Mouse (Mus musculus): ENCODE data around the gene Hoxb3. TPM values are rescaled to one million over a fixed set of nuclear protein-coding genes. Genes with fewer than 3 reads are reported as not detected.

Hoxb3 gene
- polyA plus RNA-seq, 1 experiment from 2014 or later = 9.6 TPM

GRCm38 (mm10) chr11:96292565-96293301, 30.4 kb upstream of the Hoxb3 start:
- H3K4me1 ChIP-seq (replicated peaks) = no peaks in the 10 kb centered on the region
- DNase-seq (ENCODE audit: low spot score) = no peak
- under 1% methylated on average over 12 of the region's 12 CpGs for WGBS

DNA sequence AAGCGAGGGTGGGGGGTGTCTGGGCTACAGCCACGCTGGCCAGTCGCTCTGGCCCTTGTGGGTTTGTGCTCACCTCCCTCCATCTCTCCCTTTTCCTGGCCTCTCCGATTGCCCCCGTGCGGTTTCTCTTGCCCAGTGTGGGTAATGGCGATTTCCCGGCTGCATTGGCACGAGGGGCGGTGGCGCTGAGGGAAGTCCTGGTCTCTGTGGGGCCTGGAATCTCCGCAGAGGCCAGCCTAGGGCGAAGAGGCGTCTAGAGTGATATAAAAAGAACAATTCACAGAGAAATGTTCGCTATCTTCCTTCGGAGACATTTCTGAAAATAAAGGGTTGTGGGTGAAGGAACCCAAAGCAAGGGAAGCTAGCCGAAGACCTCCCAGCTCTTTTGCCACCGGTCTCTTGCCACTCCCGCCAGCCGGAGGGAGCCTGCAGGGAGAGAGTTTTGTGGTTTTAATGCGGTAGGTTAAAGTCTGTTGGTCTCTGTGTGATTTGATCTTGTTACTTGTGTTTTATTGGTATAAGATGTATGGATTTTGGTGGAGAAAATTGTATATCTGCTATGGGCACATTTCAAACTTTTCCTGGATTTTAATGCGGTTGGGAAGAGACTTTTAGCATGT, 29.7 kb upstream of the Hoxb3 start:
- H3K4me1 ChIP-seq (replicated peaks) = no peaks in the 10 kb centered on the region
- no peaks in the 10 kb centered on the region for H3K36me3 ChIP-seq
- WGBS = 1% methylated on average over 22 of the region's 22 CpGs
- no peaks in the 10 kb centered on the region for H3K9me3 ChIP-seq
- H3K4me3 ChIP-seq = no peak overlapping the region
- H3K27ac ChIP-seq = no peak overlapping the region
- H3K27me3 ChIP-seq (ENCODE audit: insufficient read depth, poor library complexity, severe bottlenecking) = peaks cover 100% of the 10 kb centered on the region
- no peak for DNase-seq (ENCODE audit: low spot score)

More at GRCm38 (mm10) chr11:96292565-96293301, 30.4 kb upstream of the Hoxb3 start:
- Histone ChIP-seq H3K36me3 (no peaks in the 10 kb centered on the region), H3K4me3 (no peak overlapping the region), H3K9me3 (no peaks in the 10 kb centered on the region), H3K27me3 (ENCODE audit: insufficient read depth, poor library complexity, severe bottlenecking) (peaks cover 100% of the 10 kb centered on the region), H3K27ac (no peak overlapping the region)

DNA sequence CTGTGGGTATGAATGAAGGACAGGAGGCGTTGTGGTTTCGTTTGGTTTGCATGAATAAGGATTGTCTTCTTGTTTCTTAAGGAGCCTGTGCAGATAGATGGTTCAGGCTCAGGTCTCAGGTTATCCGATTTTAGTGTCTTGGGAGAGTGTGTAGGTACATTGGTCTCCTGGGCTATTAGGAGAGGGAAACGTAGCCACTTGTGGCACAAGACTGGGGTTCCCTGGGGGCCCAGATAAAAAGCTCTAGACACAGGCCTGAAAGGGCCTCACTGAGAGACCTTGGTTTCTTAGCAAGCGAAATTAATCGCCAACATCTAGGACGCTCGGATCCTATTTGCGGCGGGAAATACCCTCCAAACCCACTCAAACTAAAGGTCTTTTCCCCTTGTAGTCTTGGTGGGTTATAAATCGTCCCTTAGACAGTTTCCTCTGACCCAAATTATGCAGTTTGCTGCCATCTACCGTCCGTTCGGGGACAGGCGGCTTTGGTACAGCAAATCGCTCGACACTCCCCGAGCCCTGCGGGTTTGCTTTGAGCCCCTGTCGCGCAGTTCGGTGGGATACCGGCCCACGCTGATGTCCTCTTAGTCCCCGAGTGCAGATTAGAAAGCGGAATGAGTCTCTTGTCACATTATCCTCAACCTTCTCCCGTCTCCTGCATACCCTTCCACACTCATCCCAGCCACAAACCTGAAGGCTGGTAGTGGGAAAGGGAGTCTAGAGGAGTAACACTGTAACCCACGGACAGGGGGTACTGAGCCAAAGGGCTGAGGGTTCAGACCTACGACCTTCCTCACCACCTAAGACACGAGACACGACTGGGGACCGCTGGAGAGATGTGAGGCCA, 28.7 kb upstream of the Hoxb3 start:
- no peak overlapping the region for H3K27ac ChIP-seq
- H3K4me3 ChIP-seq = no peak overlapping the region
- WGBS = 1% methylated on average over 32 of the region's 32 CpGs
- no peaks in the 10 kb centered on the region for H3K36me3 ChIP-seq
- peak; percentile 85 for DNase-seq (ENCODE audit: low spot score)
- peaks cover 100% of the 10 kb centered on the region for H3K27me3 ChIP-seq (ENCODE audit: insufficient read depth, poor library complexity, severe bottlenecking)
- H3K9me3 ChIP-seq = no peaks in the 10 kb centered on the region
- peaks cover 5% of the 10 kb centered on the region; the same call in 1 of the 2 replicates for H3K4me1 ChIP-seq (replicated peaks)

DNA sequence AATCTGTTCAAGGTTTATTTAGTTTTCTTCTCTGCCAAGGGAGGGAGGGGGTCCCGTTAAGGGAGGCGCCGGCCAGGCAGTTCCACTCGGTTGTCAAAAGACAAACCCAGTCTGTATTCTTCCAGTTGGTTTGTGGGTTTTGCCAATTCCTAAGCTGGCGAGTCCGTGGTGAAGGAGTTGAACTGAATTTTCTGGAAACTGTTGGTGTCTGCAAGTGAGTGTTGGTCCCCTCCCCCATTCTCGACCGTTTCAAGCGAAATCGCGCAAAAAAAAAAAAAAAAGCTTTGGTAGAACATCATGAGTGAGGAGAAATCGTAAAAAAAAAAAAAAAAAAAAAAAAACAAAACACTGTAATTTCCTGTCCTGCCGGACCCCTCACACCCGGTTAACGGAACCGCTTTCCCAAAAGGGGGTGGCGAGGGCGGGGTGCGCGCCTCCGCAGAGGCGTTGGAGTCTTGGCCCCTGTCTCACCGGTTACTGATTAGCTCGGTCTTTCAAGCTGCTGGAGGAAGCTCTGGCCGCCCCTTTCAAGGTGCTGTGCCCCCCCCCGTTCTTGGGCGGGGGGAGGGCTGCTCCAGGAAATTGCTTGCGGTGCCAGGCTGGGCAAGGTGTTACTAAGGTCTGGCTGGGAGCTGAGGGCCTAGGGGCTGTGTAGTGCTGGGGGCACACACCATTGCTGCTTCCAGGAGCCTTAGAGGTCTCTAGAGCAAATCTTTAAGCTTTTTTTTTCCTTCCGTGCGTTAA, 27.9 kb upstream of the Hoxb3 start:
- no peak for DNase-seq (ENCODE audit: low spot score)
- Histone ChIP-seq H3K9me3 (no peaks in the 10 kb centered on the region), H3K4me3 (no peak overlapping the region), H3K4me1 (replicated peaks) (peaks cover 6% of the 10 kb centered on the region; the same call in 1 of the 2 replicates), H3K27me3 (ENCODE audit: insufficient read depth, poor library complexity, severe bottlenecking) (peaks cover 100% of the 10 kb centered on the region), H3K36me3 (no peaks in the 10 kb centered on the region), H3K27ac (no peak overlapping the region)
- 1% methylated on average over 30 of the region's 30 CpGs for WGBS

DNA sequence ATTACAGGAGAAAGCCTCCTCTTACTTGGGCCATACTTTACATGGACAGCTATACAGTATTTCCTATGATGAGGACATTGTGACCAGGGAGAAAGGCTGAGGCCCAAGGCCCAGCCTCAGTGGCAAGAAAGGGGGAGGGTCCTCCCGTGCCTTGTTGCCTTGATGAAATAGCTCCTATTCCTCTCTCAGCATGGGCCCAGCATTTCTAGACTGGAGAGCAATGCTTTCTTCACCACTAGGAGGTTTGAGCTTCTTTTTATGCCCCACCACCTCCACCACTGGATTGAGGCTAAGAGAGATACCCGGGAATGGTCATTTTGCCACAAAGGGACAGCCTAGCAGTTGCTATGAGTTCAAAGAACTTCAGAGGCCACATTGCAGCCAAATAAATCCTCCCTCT, 26.1 kb upstream of the Hoxb3 start:
- peaks cover 12% of the 10 kb centered on the region; the same call in 1 of the 2 replicates for H3K4me1 ChIP-seq (replicated peaks)
- no peak overlapping the region for H3K27ac ChIP-seq
- peaks cover 100% of the 10 kb centered on the region for H3K27me3 ChIP-seq (ENCODE audit: insufficient read depth, poor library complexity, severe bottlenecking)
- H3K36me3 ChIP-seq = no peaks in the 10 kb centered on the region
- H3K9me3 ChIP-seq = no peaks in the 10 kb centered on the region
- 1% methylated on average over 2 of the region's 2 CpGs for WGBS
- DNase-seq (ENCODE audit: low spot score) = no peak
- no peak overlapping the region for H3K4me3 ChIP-seq

DNA sequence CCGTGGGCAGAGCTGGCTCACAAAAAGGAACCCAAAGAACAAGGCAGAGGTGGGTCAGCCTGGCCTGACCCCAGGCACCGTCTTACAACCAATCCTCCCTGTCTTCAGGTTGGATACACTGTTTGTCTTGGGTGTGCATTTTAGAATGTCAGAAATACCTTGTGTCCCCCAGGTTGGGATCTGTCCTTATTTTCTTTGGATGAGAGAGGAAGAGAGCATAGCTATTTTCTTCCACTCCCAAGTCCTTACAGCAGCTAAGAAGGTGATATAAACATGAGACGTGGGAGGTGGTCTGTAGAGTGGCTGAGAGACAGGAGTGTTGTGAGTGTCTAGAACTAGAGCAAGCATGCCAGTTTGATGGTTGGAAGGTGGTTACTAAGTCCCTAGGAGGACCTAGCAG, 25.7 kb upstream of the Hoxb3 start:
- WGBS = 2% methylated on average over 3 of the region's 3 CpGs

GRCm38 (mm10) chr11:96297968-96298635, 25.0 kb upstream of the Hoxb3 start:
- peaks cover 100% of the 10 kb centered on the region for H3K27me3 ChIP-seq (ENCODE audit: insufficient read depth, poor library complexity, severe bottlenecking)
- no peak overlapping the region for H3K27ac ChIP-seq
- H3K9me3 ChIP-seq = no peaks in the 10 kb centered on the region
- peak; percentile 50 for DNase-seq (ENCODE audit: low spot score)
- WGBS = 4% methylated on average over 11 of the region's 11 CpGs
- H3K36me3 ChIP-seq = no peaks in the 10 kb centered on the region
- peaks cover 14% of the 10 kb centered on the region; the same call in 1 of the 2 replicates for H3K4me1 ChIP-seq (replicated peaks)
- H3K4me3 ChIP-seq = no peak overlapping the region

More for the DNA sequence above, 25.7 kb upstream of the Hoxb3 start:
- H3K36me3 ChIP-seq = no peaks in the 10 kb centered on the region
- H3K27me3 ChIP-seq (ENCODE audit: insufficient read depth, poor library complexity, severe bottlenecking) = peaks cover 100% of the 10 kb centered on the region
- no peaks in the 10 kb centered on the region for H3K9me3 ChIP-seq
- H3K4me3 ChIP-seq = no peak overlapping the region
- H3K4me1 ChIP-seq (replicated peaks) = peaks cover 12% of the 10 kb centered on the region; the same call in 1 of the 2 replicates
- H3K27ac ChIP-seq = no peak overlapping the region
- no peak for DNase-seq (ENCODE audit: low spot score)

DNA sequence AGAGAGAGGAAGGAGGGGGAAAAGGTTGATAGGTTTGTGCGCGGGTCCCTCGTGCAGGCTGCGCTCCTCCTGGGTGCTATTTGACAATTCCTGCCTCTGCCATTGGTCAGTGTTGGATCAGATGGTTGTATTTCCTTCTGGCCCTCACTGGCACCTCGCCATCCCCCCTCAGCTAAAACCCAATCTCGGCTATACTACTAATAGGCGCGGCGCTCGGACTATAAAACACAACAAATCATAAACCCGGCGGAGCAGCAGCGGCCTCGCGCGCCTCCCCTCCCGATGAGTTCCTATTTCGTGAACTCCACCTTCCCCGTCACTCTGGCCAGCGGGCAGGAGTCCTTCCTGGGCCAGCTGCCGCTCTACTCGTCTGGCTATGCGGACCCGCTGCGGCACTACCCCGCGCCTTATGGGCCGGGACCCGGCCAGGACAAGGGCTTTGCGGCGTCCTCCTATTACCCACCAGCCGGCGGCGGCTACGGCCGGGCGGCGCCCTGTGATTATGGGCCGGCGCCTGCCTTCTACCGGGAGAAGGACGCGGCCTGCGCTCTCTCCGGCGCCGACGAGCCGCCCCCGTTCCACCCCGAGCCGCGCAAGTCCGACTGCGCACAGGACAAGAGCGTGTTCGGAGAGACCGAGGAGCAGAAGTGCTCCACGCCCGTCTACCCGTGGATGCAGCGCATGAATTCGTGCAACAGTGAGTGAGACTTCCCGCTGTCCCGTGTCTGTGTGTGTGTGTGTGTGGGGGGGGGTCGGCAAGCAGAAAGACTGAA, 24.0 kb upstream of the Hoxb3 start:
- Histone ChIP-seq H3K36me3 (no peaks in the 10 kb centered on the region), H3K4me3 (peak overlapping the region; percentile 18; the same call in 1 of the 2 replicates), H3K27me3 (ENCODE audit: insufficient read depth, poor library complexity, severe bottlenecking) (peaks cover 100% of the 10 kb centered on the region), H3K27ac (no peak overlapping the region), H3K4me1 (replicated peaks) (peaks cover 22% of the 10 kb centered on the region), H3K9me3 (no peaks in the 10 kb centered on the region)
- DNase-seq (ENCODE audit: low spot score) = peak; percentile 69
- under 1% methylated on average over 66 of the region's 66 CpGs for WGBS

DNA sequence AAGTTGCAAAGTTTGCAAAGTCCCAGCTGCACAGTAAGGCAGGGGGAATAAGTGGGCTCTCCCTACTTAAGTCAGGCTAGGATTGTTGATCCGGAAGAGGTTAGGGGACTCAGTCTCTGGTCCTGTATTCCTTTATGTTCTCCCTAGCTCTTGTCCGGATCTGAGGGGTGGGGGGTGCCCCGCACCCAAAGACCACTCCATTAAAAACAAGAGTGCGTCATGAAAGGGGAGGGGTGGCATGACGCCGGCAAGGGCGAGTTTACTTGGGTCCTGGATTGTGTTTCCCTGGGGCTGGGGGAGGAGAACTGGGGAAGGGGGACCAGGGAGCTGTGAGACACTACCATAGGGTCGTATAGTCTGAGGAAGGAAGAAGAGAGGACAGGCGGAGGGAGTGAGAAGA, 23.3 kb upstream of the Hoxb3 start:
- Histone ChIP-seq H3K4me3 (no peak overlapping the region), H3K27me3 (ENCODE audit: insufficient read depth, poor library complexity, severe bottlenecking) (peaks cover 100% of the 10 kb centered on the region), H3K36me3 (no peaks in the 10 kb centered on the region), H3K27ac (no peak overlapping the region), H3K4me1 (replicated peaks) (peaks cover 22% of the 10 kb centered on the region), H3K9me3 (no peaks in the 10 kb centered on the region)
- 2% methylated on average over 9 of the region's 9 CpGs for WGBS
- no peak for DNase-seq (ENCODE audit: low spot score)

DNA sequence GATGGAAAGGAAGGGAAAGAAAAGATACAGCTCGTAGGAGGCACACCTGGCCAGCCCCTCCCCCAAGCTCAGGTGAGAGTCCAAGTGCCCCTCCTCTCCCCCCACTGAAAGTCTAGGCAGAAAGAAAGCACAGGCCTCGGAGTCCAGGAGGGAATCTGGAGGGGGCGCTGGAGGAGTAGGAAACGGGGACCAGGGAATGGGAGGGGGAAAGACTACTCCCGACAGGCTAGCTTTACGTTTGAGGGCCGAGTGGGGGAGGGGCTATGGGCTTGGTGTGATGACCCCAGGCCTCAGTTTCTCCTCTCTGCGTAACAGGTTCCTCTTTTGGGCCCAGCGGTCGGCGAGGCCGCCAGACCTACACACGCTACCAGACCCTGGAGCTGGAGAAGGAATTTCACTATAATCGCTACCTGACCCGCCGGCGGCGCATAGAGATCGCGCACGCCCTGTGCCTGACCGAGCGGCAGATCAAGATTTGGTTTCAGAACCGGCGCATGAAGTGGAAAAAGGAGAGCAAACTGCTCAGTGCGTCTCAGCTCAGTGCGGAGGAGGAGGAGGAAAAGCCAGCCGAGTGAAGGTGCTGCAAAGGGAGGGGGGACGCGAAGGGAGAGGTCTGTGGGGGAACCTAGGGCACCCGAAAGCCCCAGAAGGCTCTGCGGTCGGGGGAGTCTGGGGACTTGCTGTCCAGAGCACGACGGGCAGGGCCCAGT, 22.6 kb upstream of the Hoxb3 start:
- Histone ChIP-seq H3K9me3 (no peaks in the 10 kb centered on the region), H3K27me3 (ENCODE audit: insufficient read depth, poor library complexity, severe bottlenecking) (peaks cover 100% of the 10 kb centered on the region), H3K4me3 (no peak overlapping the region), H3K27ac (no peak overlapping the region), H3K36me3 (no peaks in the 10 kb centered on the region), H3K4me1 (replicated peaks) (peaks cover 22% of the 10 kb centered on the region)
- 1% methylated on average over 35 of the region's 35 CpGs for WGBS
- DNase-seq (ENCODE audit: low spot score) = no peak

- 2% methylated on average over 10 of the region's 10 CpGs for WGBS
- H3K4me1 ChIP-seq (replicated peaks) = peaks cover 22% of the 10 kb centered on the region
- peaks cover 100% of the 10 kb centered on the region for H3K27me3 ChIP-seq (ENCODE audit: insufficient read depth, poor library complexity, severe bottlenecking)
- DNase-seq (ENCODE audit: low spot score) = no peak
- H3K4me3 ChIP-seq = no peak overlapping the region
- no peaks in the 10 kb centered on the region for H3K36me3 ChIP-seq
- no peaks in the 10 kb centered on the region for H3K9me3 ChIP-seq
- no peak overlapping the region for H3K27ac ChIP-seq
Measured at GRCm38 (mm10) chr11:96301064-96301431, 22.1 kb upstream of the Hoxb3 start.
